Mouse (Mus musculus) right cerebral cortex, postnatal 10 days (tissue): Measurements from ENCODE around the gene Arhgef12.

Experiments
- DNase-seq, 2 experiments: peaks; one replicate each; pipeline ENCODE4 v3.0.0; 2021; ENCODE audit warnings: low spot score in 2 of 2

Gene Arhgef12

GRCm38 (mm10) chr9:43076163-43076562, 30.9 kb downstream of the Arhgef12 start:
- DNase-seq, result no peak

- DNase-seq, result no peak
Measured at GRCm38 (mm10) chr9:43074611-43075010, 32.4 kb downstream of the Arhgef12 start.

DNA sequence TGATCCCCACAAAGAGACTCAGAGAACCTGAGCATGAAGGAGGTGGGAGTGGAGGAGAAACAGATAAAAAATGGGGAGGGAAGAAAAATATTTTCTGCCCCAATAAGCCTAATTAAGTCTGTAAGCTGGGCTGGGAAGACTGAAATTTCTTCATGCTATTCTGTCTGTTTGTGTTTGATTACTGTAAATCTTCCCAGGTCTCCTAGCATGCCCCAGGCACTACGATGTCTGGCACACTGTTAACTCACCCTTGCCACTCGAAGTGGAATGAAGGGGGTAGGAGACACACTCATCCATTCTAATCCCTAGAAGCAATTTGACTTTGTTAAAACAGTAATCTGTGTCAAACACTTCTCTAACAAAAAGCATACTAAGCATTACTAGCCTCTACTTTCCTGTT, 35.3 kb downstream of the Arhgef12 start:
- DNase-seq, result no peak

- DNase-seq, result peak; percentile 43 to 61
Measured at GRCm38 (mm10) chr9:43071176-43071575, 35.9 kb downstream of the Arhgef12 start.

DNA sequence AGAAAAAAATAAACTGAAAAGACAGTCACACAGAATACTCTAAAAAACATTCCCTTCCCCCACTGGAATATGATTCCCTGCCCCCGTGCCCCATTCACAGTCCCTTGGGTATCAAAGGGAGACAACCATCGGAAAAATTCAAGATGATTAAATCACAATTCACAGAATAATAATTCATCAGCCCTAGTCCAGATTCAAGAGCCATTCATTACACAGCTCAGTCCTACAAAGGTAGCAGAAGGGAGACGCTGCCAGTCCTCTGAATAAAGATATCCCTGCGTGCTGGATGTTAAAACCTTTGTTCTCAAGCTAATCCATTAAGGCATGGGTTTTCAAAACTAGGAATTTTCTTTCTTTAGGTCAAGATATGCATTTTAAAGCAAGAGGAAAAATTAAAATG, 36.5 kb downstream of the Arhgef12 start:
- DNase-seq, result no peak

GRCm38 (mm10) chr9:43070153-43070552, 36.9 kb downstream of the Arhgef12 start:
- no peak for DNase-seq

- no peak for DNase-seq
Measured at GRCm38 (mm10) chr9:43067896-43068295, 39.1 kb downstream of the Arhgef12 start.

DNA sequence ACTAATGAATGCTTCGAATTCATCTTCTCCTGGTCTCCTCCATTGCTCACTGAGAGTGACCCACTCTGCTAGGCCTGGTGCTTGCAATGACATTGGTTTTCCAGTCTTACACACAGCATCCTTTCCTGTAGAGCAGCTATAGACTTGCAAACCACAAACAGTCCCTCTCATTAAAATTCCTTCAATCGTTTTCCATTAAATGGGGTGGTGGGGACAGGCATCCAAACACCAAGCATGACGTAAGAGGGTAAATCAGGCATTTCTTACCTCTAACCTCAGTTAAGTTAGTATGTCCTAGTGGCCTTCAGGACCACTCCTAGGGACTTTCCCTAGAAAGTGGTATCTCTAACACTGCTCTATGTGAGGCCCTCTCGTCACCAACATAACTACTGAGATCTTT, 41.8 kb downstream of the Arhgef12 start:
- DNase-seq, result no peak

- no peak for DNase-seq
Measured at GRCm38 (mm10) chr9:43061545-43061944, 45.5 kb downstream of the Arhgef12 start.

DNA sequence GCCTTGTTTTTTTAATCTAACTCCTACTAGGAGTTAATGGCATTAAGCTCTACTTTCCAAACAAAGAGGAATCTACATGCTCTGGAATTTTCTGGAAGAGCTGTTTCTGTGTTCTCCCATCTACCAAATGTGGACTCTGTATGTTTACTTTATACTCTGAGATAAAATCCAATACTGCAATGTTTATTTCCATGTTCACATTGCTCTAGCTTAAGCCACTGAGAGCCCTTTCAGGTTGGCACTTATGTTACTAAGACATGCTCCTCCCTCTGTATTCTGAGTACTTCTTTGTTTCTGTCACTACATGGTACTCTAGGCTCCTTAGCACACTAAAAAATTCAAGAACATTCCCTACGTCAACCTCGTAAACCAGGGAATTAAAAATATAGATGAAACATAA, 56.6 kb downstream of the Arhgef12 start:
- no peak for DNase-seq

DNA sequence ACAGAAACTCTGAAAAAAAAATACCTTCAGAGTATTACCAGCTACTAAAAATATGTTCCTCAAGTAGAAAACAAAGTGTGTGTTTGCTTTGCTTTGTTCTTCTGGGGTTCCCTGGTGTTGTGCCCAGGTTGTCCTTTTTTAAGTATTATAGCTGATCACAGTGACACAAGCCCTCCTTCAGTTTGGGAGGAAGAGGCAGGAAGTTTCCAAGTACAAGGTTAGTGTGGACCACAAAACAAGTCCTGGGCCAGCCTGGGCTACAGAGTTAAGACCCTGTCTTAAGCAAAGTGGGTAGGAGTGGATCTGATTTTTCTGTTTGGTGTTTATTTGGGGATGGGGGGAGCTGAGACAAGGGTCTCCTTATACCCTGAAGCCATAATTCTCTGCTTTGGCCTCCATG, 62.6 kb downstream of the Arhgef12 start:
- DNase-seq, result no peak

DNA sequence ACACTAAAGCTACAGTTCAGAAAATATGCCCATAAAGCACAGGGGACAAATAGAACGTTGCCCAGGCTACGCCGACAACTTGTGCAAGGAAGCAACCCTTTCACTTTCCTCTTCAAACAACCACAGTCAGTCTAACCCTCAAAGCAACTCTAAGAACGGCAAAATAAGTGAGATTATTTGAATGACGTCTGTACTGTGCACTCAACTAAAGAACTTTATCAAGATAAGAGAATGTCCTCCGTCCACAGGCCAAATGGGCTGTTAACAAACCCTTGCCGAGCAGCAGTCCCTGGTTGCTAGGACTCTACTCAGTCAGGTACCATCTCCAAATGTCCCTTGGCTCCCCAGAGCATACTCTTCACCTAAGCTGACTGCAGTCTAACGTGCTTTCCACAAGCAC, 68.6 kb downstream of the Arhgef12 start:
- DNase-seq, result no peak

GRCm38 (mm10) chr9:43035208-43035607, 71.8 kb downstream of the Arhgef12 start:
- no peak for DNase-seq

GRCm38 (mm10) chr9:43034273-43034672, 72.8 kb downstream of the Arhgef12 start:
- DNase-seq, result no peak

DNA sequence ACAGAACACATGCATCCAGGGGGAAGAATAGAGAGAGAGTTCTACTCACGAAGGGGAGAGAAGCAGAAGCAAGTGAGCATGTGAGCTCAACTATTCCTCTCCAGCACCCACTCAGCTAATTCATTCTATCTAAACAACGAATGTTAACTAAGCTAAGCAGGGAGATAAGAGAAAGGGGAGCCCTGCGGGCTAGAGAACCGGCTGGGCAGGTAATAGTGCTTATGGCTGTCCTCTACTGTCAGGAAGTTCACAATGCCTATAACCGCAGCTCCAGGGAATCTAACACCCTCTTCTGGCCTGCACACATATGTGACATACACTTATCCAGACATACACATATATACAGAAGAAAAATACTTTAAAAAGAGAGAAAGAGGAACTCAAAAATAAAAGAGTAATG, 79.3 kb downstream of the Arhgef12 start:
- no peak for DNase-seq

DNA sequence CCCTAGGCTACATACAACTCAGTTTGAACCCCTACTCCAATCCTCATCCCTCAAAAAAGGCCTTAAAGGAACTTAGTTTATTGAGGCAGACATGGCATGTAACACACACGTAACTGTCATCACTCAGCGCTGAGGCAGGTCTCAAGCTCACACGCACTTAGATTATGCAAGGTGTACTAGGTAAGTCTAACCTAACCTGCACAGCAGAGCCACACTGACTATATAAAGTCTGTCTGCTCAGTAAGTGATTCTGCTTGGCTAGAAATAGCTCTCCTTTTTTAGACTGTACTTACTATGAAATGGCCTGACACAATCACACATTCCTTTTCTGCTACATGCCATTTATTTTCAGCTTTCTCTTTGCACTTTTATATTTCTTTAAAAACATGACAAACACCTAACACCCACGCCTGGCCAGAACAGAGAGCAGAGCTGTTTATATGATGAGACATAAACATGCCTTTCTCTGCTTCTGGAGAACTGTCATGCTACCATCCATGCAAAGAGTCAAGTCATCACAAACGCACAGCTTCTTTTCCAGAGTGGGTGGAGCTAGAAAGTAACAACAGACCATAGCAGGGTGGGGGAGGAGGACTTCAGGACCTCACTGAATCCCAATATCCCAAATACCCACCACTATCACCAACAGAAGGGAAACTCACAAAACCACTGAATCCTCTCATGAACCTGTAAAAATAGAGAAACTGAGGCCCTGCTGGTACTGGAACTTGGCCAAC, 85.4 kb downstream of the Arhgef12 start:
- peak; percentile 38 to 58 for DNase-seq

- DNase-seq, result no peak
Measured at GRCm38 (mm10) chr9:43019656-43020055, 87.4 kb downstream of the Arhgef12 start.

GRCm38 (mm10) chr9:43015786-43016185, 91.3 kb downstream of the Arhgef12 start:
- DNase-seq, result no peak

- no peak for DNase-seq
Measured at GRCm38 (mm10) chr9:43015366-43015765, 91.7 kb downstream of the Arhgef12 start.

DNA sequence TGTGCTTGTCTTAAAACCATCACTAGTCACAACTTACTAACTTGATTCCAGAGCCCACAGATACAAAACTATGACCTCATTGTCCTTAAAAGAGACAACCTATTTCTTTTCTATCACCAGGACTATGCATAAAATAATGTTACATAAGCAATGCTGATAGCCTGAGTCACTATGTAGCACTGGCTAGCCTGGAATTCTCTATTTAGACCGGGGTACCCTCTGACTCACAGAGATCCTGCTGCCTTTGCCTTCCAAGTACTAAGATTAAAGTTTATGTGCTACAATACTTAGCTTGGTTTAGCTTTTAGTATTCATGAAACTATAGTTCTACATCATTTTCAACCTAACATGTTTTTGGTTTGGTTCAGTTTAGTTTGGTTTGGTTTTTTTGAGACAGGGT, 92.2 kb downstream of the Arhgef12 start:
- no peak for DNase-seq

GRCm38 (mm10) chr9:43012541-43012940, 94.5 kb downstream of the Arhgef12 start:
- DNase-seq, result no peak

- DNase-seq, result no peak
Measured at GRCm38 (mm10) chr9:43011061-43011460, 96.0 kb downstream of the Arhgef12 start.

GRCm38 (mm10) chr9:43003881-43004280, 103.2 kb downstream of the Arhgef12 start:
- no peak for DNase-seq

DNA sequence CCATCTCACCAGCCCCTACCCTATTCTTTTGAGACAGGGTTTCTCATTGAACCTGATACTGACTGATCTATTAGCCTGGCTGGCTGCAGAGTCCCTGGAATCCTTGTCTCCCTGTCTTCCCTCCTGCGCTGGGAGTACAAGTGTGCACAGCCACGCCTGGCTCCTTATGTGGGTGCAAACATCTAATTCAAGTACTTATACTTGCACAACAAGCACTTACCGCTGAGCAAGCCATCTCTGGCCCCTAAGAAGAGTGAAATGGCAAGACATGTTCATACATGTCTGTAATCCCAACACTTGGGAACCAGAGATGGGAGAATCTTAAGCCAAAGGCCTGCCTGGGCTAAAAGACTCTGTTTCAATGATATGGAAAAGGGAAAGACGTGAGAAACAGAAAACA, 104.0 kb downstream of the Arhgef12 start:
- no peak for DNase-seq
